Mouse (Mus musculus) myocyte (in vitro differentiated cells): ENCODE data around the gene Emilin1.

Experiments
- TCF12 ChIP-seq: IDR thresholded peaks from one replicate; pipeline ENCODE4 v1.6.1; 2011; ENCODE audit warnings: mild to moderate bottlenecking, control low read depth; ENCODE audit not compliant: poor library complexity, insufficient read depth, severe bottlenecking
- USF1 ChIP-seq: IDR thresholded peaks from one replicate; pipeline ENCODE4 v1.6.1; 2011; ENCODE audit warnings: low read depth, mild to moderate bottlenecking, control low read depth, moderate library complexity

DNA sequence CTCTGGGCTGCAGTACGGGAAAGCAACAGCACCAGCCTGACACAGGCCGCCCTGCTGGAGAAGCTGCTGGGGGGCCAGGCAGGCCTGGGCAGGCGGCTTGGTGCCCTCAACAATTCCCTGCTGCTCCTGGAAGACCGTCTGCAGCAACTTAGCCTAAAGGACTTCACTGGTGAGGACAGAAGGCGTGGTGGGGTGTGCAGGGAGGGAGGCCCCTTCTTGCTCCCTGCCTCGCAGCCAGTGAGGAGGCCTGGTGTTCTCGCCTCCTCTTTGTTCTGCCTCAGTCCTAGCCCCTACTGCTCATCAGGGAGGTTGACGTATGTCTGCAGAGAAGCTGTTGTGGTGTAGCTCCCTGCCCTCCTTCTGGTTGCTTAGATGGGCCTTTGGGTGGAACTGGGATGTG lies 5.5 kb downstream of the Emilin1 start:
- no peak for TF ChIP-seq TCF12
- no peak for TF ChIP-seq USF1
